Mouse (Mus musculus): ENCODE measurements around the gene Rad9b.

Gene Rad9b

DNA sequence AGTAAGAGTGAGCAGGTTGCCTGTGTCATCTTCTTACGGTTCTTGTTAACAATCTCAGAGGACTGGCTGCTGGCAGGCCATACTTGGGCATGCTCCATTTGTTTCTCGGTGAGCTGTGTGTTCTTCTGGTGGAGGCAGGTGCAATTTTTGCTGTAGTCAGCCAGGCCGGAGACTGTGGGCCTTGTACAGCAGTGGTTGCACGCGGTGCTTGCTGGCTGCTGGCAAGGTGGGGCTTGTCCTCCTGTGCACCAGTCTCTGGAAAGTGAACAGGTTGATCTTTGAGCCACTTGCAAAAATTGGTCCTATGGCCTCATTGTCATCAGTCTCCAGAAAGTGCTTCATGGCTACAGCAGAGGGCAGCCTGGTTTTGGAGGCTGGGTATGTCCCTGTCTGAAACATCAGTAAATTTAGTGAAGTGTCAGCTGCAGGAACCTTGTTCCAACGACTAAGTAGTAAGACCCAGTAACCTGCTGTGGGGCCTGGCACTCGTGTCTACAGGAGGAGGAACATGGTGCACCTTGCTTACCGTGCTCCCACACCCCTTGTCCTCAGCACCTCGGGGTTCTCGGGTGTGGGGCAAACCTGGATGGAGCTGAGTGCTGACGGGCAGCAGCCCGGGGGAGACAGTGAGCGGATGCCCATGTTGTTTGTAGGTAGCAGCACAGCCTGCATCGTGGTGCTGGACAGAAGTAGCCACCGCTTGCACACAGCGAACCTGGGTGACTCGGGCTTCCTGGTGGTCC lies 40.9 kb downstream of the Rad9b start:
- no peak for DNase-seq (ENCODE audit: low read depth, low spot score)

- DNase-seq (ENCODE audit: low read depth, low spot score): no peak
Measured at GRCm38 (mm10) chr5:122312346-122312745, 41.7 kb downstream of the Rad9b start.

DNA sequence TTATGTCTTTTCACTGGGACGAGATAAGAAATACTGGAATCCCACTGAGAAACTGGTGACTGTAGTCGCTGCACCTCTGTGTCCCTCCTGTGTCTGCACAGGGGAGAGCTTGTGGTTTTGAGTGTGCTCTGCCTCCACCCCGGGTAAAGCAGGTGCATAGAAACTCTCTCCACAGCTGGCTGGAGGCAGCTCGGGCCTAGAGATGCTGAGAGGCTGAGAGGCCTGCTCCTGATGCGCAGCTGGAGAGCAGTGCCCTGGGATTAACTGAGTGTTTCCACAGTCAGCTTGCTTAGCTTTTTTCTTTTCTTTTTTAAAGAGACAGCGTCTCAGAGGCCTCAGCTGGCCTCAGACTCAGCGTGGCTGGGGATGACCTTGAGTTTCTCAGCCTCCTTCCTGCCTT lies 42.3 kb downstream of the Rad9b start:
- no peak for DNase-seq (ENCODE audit: low read depth, low spot score)

DNA sequence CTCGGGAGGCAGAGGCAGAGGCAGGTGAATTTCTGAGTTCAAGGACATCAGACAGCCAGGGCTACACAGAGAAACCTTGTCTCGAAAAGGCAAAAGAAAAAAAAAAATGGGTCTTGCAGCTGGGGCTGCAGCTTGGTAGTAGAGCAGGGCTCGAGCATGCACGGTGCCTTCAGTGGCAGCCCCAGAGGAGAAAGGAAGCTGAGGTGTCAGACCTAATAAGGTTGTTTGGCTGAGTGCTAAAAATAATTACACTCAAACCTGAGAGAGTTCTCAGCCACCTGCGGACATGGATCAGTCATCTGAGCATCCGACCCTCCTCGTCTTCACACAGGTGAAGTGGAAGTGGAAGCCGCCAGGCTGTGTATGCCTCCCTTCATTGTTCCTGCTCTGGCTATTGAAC lies 43.3 kb downstream of the Rad9b start:
- no peak for DNase-seq (ENCODE audit: low read depth, low spot score)

DNA sequence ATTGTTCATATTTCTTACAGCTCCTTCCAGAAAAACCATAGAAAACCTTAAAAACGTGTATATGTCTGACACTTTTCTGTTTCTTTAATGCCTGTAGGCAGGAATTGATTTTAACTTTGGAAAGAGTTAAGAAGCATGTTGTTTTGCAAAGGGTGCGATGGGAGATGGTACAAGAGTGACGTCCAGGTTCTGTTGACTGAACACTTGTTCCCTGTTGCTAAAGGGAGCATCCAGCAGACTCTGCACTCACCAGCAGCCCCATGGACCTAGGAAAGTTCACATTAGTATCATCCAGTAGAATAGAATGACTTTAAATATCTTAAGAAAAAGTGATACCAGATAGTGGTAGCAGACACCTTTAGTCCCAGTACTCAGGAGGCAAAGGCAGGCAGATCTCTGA lies 47.5 kb downstream of the Rad9b start:
- DNase-seq (ENCODE audit: low read depth, low spot score): no peak

DNA sequence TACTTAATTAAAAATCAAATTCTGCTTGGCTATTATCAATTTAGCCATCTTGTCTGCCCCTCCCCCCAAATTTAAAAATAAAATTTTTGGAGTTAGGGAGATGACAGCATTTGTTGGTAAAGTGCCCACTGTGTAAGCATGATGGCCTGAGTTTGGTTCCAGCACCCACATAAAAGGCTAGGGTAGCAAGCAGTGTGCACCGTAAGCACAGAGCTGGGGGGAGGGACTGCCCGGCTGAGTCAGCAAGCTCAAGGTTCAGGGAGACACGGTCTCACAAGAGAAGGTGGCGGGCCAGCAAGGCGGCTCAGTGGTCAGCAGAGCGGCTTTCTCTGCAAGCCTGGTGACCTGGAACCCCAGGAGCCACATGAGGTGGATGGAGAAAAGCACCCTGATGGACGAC lies 48.6 kb downstream of the Rad9b start:
- no peak for DNase-seq (ENCODE audit: low read depth, low spot score)

GRCm38 (mm10) chr5:122304541-122304940 lies 49.5 kb downstream of the Rad9b start:
- DNase-seq (ENCODE audit: low read depth, low spot score): no peak

GRCm38 (mm10) chr5:122303937-122304336 lies 50.1 kb downstream of the Rad9b start:
- no peak for DNase-seq (ENCODE audit: low read depth, low spot score)

DNA sequence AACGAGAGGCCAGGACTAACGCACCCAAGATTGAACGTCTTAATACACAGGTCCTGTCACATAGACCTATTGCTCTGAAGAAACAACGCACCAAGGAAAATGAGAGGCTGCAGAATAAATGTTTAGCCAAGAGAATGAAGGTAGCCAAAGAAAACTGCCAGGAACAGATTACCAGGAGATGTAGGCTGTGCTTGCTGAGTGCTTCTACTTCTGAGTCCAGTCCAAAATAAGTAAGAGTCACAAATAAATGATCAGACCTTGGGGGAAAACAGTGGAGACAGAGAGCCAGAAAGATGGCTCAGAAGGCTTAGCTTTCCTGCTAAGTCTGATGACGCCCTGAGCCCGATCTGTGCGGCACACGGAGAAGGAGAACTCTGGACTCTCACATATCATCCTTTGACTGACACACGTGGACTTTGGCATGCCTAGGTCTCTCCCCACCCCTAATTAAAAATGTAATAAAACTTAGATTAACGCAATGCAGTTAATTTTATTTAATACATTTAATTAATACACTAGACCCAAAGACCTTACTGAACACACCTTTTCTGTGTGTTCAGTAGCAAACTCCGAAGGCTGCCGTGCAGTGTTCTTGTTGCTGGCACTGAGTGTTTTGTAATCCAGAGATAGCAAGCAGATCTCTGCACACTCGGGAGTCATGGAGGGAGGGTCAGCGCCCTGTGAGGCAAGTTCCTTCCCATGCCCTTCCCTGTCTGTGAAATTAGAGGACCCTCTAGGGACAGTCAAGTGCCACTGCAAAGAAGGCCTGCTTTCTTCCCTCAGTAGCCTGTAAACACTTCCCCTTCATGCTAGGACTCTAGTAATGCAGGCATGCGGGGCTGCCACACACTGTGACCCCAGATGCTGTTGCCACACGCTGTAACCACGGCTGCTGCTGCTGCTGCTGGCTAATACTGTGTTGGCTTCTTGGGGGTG lies 51.0 kb downstream of the Rad9b start:
- no peak for DNase-seq (ENCODE audit: low read depth, low spot score)

- DNase-seq (ENCODE audit: low read depth, low spot score): no peak
Measured at GRCm38 (mm10) chr5:122300071-122300518, 53.9 kb downstream of the Rad9b start.

DNA sequence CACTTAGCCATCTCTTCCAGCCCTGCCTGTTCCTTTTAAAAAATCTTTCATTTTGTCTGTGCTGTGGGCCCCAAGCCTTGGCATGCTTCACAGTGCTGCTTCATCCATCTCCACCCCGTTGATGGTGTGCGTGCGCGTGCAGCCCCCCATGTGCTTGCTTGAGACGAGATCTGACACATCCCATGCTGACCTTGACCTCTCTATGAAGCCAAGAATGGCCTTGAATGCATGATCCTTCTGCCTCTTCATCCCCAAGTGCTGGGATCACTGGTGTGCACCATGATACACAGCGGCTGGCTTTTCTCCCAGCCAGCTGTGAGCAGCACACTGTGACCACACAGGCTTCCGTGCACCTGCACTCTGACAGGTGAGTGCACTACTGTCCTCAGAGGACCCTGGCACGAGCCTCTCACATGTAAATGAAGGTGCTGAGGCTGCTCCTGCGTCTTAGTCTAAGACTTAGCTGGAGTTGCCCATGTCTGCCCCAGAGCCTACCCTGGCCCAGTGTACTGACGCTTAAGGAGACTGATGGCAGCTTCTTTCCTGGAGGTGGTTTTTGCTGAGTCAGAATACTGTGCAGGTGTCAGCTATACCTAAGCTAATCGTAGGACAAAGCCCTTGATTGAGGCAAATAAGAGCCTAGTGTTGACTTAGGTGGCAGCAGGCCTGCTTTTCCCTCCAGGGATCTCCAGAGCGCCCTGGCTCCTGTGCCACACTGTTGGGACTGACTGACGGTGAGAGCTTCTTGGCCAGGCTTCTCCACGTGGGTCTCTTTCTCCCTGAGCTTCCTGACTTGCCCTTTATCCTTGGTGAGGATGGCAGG lies 58.7 kb downstream of the Rad9b start:
- DNase-seq (ENCODE audit: low read depth, low spot score): no peak

DNA sequence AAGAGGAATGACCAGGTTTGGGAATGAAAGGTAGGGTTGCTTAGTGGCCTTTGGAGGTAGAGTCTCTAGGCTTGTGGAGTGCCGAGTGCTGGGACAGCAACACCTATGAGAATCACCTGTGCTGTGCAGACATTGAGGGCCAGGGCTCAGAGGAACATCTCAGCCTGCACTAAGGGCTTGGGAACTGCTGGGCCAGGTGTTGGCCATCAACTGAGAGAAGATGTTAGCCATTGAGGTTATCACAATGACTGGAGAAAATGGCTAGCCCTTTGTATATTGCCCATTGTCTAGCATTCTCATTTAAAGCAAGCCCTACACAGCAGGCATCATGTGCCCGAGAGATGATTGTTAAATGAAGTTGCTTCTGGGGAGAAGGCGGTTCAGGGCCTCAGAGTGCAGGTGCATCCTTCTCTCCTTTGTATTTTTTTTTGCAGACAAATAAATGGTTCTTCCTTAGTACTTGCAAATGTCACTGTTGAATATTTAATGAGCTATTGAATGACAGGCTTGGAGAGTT lies 59.8 kb downstream of the Rad9b start:
- no peak for DNase-seq (ENCODE audit: low read depth, low spot score)

DNA sequence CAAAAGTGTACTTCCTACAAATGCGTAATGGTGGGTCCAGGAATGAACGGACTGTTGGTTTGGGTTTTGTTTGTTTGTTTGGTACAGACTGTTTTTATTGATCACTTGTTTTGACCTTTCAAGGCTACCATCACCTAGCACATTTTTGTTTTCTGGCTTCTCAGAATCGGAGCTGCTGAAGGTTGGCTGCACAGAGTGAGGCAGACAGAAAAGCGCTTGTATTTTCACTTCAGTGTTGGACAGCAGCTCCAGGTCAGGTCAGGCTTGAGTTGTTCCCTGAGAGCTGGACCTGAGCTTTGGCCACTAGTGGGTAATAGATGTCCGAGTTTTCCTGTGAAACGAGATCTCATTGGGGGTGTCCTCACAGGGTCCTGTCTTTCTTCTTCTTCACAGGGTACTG lies 60.9 kb downstream of the Rad9b start:
- DNase-seq (ENCODE audit: low read depth, low spot score): no peak

- DNase-seq (ENCODE audit: low read depth, low spot score): no peak
Measured at GRCm38 (mm10) chr5:122291553-122292339, 62.3 kb downstream of the Rad9b start.

DNA sequence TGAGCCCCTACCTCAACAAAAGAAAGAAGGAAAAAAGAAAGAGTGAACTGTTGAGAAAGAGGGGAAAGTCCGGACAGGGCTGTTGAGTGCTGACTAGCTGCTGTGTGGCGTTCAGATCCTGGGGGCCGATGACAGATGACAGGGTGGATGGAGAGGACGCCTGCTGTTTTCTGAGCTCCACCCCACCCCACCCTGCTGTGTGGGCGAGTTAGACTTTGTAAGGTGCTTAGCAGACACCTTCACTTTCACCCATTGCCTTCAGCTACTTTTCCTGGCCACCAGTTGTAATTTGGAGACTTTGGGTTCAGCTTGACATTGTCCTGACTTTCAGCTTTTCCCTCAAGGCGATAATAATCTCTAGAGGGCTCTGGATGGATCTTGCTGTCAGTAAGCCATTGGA lies 62.9 kb downstream of the Rad9b start:
- DNase-seq (ENCODE audit: low read depth, low spot score): no peak

- DNase-seq (ENCODE audit: low read depth, low spot score): no peak
Measured at GRCm38 (mm10) chr5:122288147-122288811, 65.8 kb downstream of the Rad9b start.

GRCm38 (mm10) chr5:122287026-122287425 lies 67.0 kb downstream of the Rad9b start:
- DNase-seq (ENCODE audit: low read depth, low spot score): no peak

GRCm38 (mm10) chr5:122286191-122286590 lies 67.8 kb downstream of the Rad9b start:
- DNase-seq (ENCODE audit: low read depth, low spot score): no peak

DNA sequence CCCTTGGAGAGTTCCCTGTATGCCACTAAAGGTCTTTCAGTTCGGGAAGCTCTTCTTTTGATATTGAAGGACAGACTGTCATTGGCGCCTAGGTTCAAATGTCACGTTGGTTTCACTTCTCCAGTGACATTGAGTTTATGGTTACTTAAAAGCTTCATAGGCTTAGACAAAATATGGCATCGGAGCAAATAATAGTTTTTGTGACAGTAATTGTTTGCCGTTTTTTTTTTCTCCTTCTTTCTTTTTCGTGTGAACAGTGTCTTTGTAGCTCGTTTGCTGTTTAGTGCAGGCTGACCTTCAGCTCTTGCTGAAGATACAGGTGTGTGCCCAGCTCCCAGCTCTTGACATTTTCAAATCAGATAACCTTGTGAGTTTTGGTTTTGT lies 68.3 kb downstream of the Rad9b start:
- DNase-seq (ENCODE audit: low read depth, low spot score): no peak

DNA sequence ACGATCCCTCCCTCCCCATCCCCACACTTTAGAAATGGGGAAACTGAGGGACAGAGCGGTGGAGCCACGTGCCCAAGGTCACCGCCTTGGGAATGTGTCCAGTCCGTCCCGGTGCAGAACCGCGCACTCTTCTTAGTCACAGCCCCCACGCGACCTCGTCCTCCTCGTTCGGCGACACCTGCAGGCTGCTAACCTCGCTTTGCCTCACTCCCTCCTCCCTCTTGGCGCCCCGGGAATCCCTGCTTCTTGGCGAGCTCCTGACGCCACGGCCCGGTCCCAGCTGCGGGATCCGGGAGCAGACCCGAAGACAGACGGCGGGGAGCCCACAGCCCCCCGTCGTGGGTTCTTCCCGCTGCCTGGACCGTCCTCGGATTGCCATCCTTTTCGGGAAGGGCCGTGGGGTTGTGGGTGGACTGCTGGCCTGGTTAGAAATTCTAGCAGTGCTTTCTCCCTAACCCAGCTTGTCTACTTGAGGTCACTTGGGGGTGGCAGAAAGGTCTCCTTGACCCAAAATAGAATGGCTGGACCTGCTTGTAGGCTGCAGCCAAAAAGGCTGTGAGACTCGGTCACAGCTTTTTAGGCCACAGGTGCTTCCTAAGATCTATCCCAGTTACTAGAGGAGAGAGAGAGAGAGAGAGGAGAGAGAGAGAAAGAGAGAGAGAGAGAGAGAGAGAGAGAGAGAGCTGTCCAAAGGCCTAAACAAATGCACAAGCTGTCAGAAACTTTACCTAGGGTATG lies 68.8 kb downstream of the Rad9b start:
- DNase-seq (ENCODE audit: low read depth, low spot score): peak; percentile 3

Data from brain, embryonic 18.5 days (tissue).